Mouse (Mus musculus) midbrain, embryonic 14.5 days (tissue): ENCODE measurements around the gene Nrip2. TPM values are rescaled to one million over a fixed set of nuclear protein-coding genes. Genes with fewer than 3 reads are reported as not detected.

Source experiments
- ATAC-seq: fragments of 200-750 bp; cut with Nextera tagmentation; 2 replicates; pipeline ENCODE4 v1.8.0; 2017; ENCODE audit warnings: moderate number of reproducible peaks, moderate library complexity; ENCODE audit not compliant: low FRiP score, low TSS enrichment
- DNase-seq: peaks from one replicate; pipeline ENCODE4 v3.0.0-alpha.2; 2015
- H3K27ac ChIP-seq: fragments of 300-500 bp; sonication (generic); replicated peaks from 2 replicates; pipeline ENCODE4 v1.5.1; 2014; ENCODE audit warnings: mild to moderate bottlenecking, low read depth, low read length, moderate library complexity
- H3K27me3 ChIP-seq: fragments of 300-500 bp; sonication (generic); 2 replicates; pipeline ENCODE4 v1.6.1; 2014; ENCODE audit warnings: low read length, control low read depth, mixed read lengths; ENCODE audit not compliant: control insufficient read depth, insufficient read depth
- H3K36me3 ChIP-seq: fragments of 300-500 bp; sonication (generic); 2 replicates; pipeline ENCODE4 v1.6.1; 2014; ENCODE audit warnings: low read length, control low read depth; ENCODE audit not compliant: control insufficient read depth, insufficient read depth
- H3K4me1 ChIP-seq: fragments of 300-500 bp; sonication (generic); 2 replicates; pipeline ENCODE4 v1.6.1; 2014; ENCODE audit warnings: mild to moderate bottlenecking, antibody characterized with exemption, low read length, control low read depth; ENCODE audit not compliant: control insufficient read depth, insufficient read depth
- H3K4me2 ChIP-seq: fragments of 300-500 bp; sonication (generic); 2 replicates; pipeline ENCODE4 v1.6.1; 2014; ENCODE audit warnings: mild to moderate bottlenecking, low read length, moderate library complexity
- H3K4me3 ChIP-seq: fragments of 300-500 bp; sonication (generic); replicated peaks from 2 replicates; pipeline ENCODE4 v1.5.1; 2014; ENCODE audit warnings: low read depth, low read length
- H3K9ac ChIP-seq: fragments of 300-500 bp; sonication (generic); replicated peaks from 2 replicates; pipeline ENCODE4 v1.6.1; 2014; ENCODE audit warnings: mild to moderate bottlenecking, low read length, moderate library complexity
- H3K9me3 ChIP-seq: fragments of 300-500 bp; sonication (generic); 2 replicates; pipeline ENCODE4 v1.6.1; 2016; ENCODE audit warnings: low read length, control low read depth, mixed read lengths; ENCODE audit not compliant: control insufficient read depth
- WGBS: fragments of 180-500 bp; shearing (Covaris S2); extraction: QIAGEN DNeasy Blood & Tissue Kit; methylation state at CpG from one replicate; pipeline ENCODE4 v1.1.7; 2014; 5-methylcytosine and 5-hydroxymethylcytosine counted together
- polyA plus RNA-seq: library from polyadenylated mRNA; unstranded; fragments of >200 nt; fragmentation: Nextera tagmentation; extraction: Ambion mirVana; gene quantifications from 2 replicates; pipeline ENCODE4 v1.2.1, GENCODE M21; 2014

Gene Nrip2
- polyA plus RNA-seq, 1 experiment from 2014 or later = 10.1 TPM

GRCm38 (mm10) chr6:128381254-128381653 is 17.8 kb upstream of the Nrip2 start:
- H3K4me1 ChIP-seq = no peaks in the 10 kb centered on the region
- no peak overlapping the region for H3K27ac ChIP-seq
- H3K9ac ChIP-seq = no peak overlapping the region
- no peaks in the 10 kb centered on the region for H3K9me3 ChIP-seq
- DNase-seq (no peak), ATAC-seq (no peak)
- 81% methylated on average over 3 of the region's 3 CpGs for WGBS
- H3K36me3 ChIP-seq = no peaks in the 10 kb centered on the region; the same call in 1 of the 2 replicates
- no peak overlapping the region for H3K4me3 ChIP-seq
- no peak overlapping the region for H3K4me2 ChIP-seq
- H3K27me3 ChIP-seq = no peaks in the 10 kb centered on the region

GRCm38 (mm10) chr6:128383752-128384151 is 15.3 kb upstream of the Nrip2 start:
- H3K27ac ChIP-seq = no peak overlapping the region
- ATAC-seq (no peak), DNase-seq (no peak)
- no peak overlapping the region for H3K4me3 ChIP-seq
- no peak overlapping the region for H3K4me2 ChIP-seq
- H3K36me3 ChIP-seq = no peaks in the 10 kb centered on the region
- H3K9me3 ChIP-seq = no peaks in the 10 kb centered on the region
- H3K4me1 ChIP-seq = no peaks in the 10 kb centered on the region
- 71% methylated on average over 7 of the region's 7 CpGs for WGBS
- no peak overlapping the region for H3K9ac ChIP-seq
- no peaks in the 10 kb centered on the region for H3K27me3 ChIP-seq

GRCm38 (mm10) chr6:128385026-128385425 is 14.1 kb upstream of the Nrip2 start:
- no peak overlapping the region for H3K27ac ChIP-seq
- H3K36me3 ChIP-seq = no peaks in the 10 kb centered on the region
- ATAC-seq (no peak), DNase-seq (no peak)
- H3K9me3 ChIP-seq = no peaks in the 10 kb centered on the region
- no peak overlapping the region for H3K4me2 ChIP-seq
- no peaks in the 10 kb centered on the region for H3K4me1 ChIP-seq
- no peaks in the 10 kb centered on the region for H3K27me3 ChIP-seq
- H3K9ac ChIP-seq = no peak overlapping the region
- no peak overlapping the region for H3K4me3 ChIP-seq
- WGBS = 85% methylated on average over 1 of the region's 1 CpGs

- ATAC-seq (no peak), DNase-seq (no peak)
- Histone ChIP-seq H3K27ac (no peak overlapping the region), H3K4me3 (no peak overlapping the region), H3K9me3 (no peaks in the 10 kb centered on the region), H3K36me3 (no peaks in the 10 kb centered on the region), H3K9ac (no peak overlapping the region), H3K4me1 (no peaks in the 10 kb centered on the region), H3K4me2 (no peak overlapping the region), H3K27me3 (no peaks in the 10 kb centered on the region)
- 100% methylated on average over 1 of the region's 1 CpGs for WGBS
Measured at GRCm38 (mm10) chr6:128389185-128389584, 9.9 kb upstream of the Nrip2 start.

GRCm38 (mm10) chr6:128390683-128391082 is 8.4 kb upstream of the Nrip2 start:
- Histone ChIP-seq H3K36me3 (no peaks in the 10 kb centered on the region), H3K27ac (no peak overlapping the region), H3K9ac (no peak overlapping the region), H3K27me3 (no peaks in the 10 kb centered on the region), H3K4me1 (no peaks in the 10 kb centered on the region), H3K9me3 (no peaks in the 10 kb centered on the region), H3K4me2 (no peak overlapping the region), H3K4me3 (no peak overlapping the region)
- ATAC-seq (no peak), DNase-seq (no peak)
- 63% methylated on average over 1 of the region's 1 CpGs for WGBS

GRCm38 (mm10) chr6:128397574-128398261 is 1.4 kb upstream of the Nrip2 start:
- no peak overlapping the region for H3K4me2 ChIP-seq
- H3K36me3 ChIP-seq = no peaks in the 10 kb centered on the region
- H3K27me3 ChIP-seq = no peaks in the 10 kb centered on the region
- ATAC-seq (no peak), DNase-seq (no peak)
- no peaks in the 10 kb centered on the region for H3K4me1 ChIP-seq
- no peak overlapping the region for H3K27ac ChIP-seq
- H3K4me3 ChIP-seq = no peak overlapping the region
- H3K9ac ChIP-seq = no peak overlapping the region
- H3K9me3 ChIP-seq = no peaks in the 10 kb centered on the region
- whole genome bisulfite sequencing = 80% methylated on average over 7 of the region's 7 CpGs

- WGBS = 34% methylated on average over 21 of the region's 21 CpGs
- peak overlapping the region; percentile 47 for H3K4me2 ChIP-seq
Measured at GRCm38 (mm10) chr6:128399421-128400185, 507 bp downstream of the Nrip2 start.

GRCm38 (mm10) chr6:128404708-128405107 is 5.6 kb downstream of the Nrip2 start:
- no peaks in the 10 kb centered on the region for H3K27me3 ChIP-seq
- no peak overlapping the region for H3K4me2 ChIP-seq
- WGBS = 62% methylated on average over 5 of the region's 5 CpGs
- H3K27ac ChIP-seq = no peak overlapping the region
- peaks cover 37% of the 10 kb centered on the region for H3K36me3 ChIP-seq
- no peak overlapping the region for H3K9ac ChIP-seq
- ATAC-seq (no peak), DNase-seq (peak; percentile 23)
- no peaks in the 10 kb centered on the region for H3K9me3 ChIP-seq
- no peaks in the 10 kb centered on the region for H3K4me1 ChIP-seq
- no peak overlapping the region for H3K4me3 ChIP-seq

More at GRCm38 (mm10) chr6:128399421-128400185, 507 bp downstream of the Nrip2 start:
- DNase-seq (peak; percentile 75), ATAC-seq (peak; percentile 85)
- peak overlapping the region; percentile 42 for H3K9ac ChIP-seq
- H3K27me3 ChIP-seq = no peaks in the 10 kb centered on the region
- H3K4me3 ChIP-seq = peak overlapping the region; percentile 24
- H3K27ac ChIP-seq = peak overlapping the region; percentile 79
- no peaks in the 10 kb centered on the region for H3K9me3 ChIP-seq
- H3K4me1 ChIP-seq = no peaks in the 10 kb centered on the region
- H3K36me3 ChIP-seq = no peaks in the 10 kb centered on the region
